Mouse (Mus musculus): ENCODE data around the gene Mcrip1.
"Not testable (repeated sequence)": the region's sequence is repeated elsewhere in the genome, so short reads cannot be mapped to it uniquely, and the experiment has no call there.

The Mcrip1 gene

GRCm38 (mm10) chr11:120575046-120575445, 25.5 kb upstream of the Mcrip1 start:
- no peak for DNase-seq

GRCm38 (mm10) chr11:120574278-120574600, 24.7 kb upstream of the Mcrip1 start:
- DNase-seq, result no peak

DNA sequence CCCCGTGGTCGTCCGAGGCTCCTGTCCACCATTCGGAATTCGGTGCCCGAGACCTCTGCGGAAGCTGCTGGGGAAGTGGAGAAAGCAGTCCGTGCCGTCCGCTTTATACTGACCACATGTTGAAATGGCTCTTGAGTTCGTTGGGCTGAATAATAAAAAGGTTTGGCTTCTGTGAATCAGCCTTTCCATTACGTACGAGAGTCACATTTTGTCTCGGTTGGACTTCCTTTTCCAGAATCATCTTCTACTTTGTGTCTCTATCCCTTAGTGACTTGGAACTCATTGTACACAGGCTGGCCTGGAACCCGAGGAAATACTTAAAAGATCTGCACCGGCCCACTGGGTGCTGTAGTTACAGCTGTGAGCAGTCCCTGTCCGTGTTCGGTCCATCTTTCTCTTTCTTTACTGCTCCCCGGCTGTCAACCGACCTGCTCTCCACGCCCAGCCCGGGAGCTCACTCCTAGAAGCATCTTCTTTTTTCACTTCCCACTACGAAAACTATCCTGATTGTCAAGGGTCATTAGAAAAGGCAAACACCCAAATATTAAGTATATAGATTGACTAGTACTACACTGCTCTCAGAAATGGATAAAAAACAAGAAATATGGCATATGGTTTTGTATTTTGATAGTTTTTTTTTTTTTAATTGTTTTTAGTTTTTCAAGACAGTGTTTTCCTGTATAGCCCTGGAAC, 24.2 kb upstream of the Mcrip1 start:
- no peak for DNase-seq

DNA sequence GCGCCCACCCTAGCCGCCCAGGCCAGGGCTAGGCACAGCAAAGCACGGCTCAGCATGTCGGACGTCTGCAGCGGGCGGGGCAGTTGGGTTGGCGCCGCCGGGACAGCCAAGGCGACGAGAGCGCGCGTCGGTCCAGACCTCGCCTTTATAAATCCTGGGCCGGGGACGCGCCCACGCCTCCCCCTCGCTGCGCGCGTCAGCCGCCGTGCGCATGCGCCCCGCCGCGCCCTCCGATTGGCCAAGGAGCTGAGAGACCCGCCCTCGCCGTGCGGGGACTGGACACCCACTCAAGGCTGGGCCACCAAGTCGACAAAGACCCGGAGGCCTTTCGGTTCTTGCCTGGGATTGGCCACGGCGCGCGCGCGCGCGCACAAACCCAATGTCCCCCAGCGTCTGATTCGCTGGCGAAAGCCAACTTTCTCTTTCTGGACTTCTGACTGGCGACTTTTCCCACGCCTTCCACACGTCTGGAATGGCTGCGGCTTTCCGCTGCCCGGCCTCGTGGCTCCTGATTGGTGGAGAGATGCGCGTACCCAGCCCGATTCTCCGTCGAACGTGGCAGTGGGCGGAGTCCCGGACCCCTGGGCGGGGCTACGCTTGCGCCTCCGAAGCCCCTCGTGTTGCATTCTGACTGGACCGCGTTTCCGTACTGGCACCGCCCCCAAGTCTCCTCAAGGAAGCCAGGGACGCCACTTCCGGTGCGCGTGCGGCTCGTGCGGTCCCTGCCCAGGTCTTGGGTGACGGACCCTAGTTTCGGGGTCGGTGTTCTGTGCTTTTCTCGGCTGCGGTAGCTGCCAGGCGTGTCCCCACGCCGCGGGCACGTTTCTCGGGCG, 23.4 kb upstream of the Mcrip1 start, which contains the start of gene P4hb:
Gene P4hb, minus strand, starts transcription at position 502 of the 833 bp plus-strand sequence.
- DNase-seq, result peak; percentile 99

GRCm38 (mm10) chr11:120572417-120572751, 22.9 kb upstream of the Mcrip1 start:
- DNase-seq, result no peak

DNA sequence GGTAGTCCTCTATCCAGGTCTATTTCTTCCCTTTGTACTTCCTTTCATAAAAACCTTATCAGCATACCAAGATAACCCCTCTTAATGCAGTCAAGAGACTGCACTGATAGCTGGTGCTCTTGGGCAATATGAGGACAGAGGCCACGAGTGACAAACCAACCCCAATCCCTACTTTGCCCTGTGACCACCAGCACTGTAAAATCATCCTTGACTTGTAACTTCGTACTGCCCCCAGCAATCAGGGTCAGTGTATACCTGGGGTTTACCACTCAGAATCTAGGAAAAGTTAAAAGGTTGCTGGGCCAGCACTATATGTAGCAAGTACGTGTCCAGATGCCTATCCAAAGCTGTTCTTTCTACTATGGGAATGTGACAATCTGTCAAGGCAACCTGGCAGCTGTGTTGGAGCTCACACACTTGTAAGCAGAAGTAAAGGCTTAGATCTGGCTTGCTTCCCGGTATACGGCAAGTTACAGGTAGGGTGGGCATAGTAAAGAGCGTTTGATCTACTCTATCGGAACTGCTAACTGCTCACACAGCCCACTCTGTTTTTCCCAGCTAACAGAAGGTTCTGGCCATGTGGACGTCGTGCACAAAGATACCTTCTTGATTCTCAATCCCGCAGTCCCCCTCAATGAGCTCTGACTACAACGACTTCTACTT, 22.4 kb upstream of the Mcrip1 start:
- DNase-seq, result no peak

GRCm38 (mm10) chr11:120571122-120571521, 21.6 kb upstream of the Mcrip1 start:
- no peak for DNase-seq

DNA sequence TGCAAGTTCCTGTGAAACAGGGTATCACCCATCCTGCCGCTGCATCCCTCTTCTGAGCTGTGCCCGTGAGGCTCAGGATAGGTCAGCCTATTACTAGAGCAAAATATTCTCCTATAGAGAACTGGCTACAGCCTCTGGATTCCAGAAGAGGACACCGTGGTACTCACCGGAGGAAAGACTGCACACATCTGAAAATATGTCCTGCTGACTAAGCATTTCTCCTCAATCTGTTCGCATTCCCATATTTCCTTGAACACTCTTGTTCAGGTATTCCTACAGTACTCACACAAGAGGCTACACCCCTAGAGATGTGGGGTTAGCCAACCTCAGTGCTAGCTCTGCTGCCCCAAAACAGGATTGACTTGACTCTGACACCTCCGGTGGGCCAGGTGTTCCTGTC, 18.8 kb upstream of the Mcrip1 start:
- DNase-seq, result no peak

DNA sequence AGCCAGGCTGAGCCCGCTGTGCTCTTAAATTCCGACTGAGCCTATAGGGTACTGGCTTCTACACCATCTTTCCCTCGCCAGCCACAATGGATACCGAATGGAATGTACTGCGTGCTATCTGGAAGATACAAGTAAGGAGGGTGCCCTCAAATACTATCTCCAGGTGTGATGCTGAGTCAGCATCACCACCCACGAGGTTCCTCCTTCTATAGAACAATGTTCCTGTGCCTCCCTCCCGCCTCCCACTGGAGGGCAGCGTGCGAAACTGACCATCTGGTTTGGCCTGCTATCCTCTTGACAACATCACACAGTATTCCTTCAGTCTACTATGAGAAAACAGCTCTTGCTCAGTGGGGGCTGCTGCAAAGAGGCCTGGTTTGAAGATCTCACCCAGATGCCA, 15.6 kb upstream of the Mcrip1 start:
- no peak for DNase-seq

GRCm38 (mm10) chr11:120562949-120563348, 13.4 kb upstream of the Mcrip1 start:
- no peak for DNase-seq

DNA sequence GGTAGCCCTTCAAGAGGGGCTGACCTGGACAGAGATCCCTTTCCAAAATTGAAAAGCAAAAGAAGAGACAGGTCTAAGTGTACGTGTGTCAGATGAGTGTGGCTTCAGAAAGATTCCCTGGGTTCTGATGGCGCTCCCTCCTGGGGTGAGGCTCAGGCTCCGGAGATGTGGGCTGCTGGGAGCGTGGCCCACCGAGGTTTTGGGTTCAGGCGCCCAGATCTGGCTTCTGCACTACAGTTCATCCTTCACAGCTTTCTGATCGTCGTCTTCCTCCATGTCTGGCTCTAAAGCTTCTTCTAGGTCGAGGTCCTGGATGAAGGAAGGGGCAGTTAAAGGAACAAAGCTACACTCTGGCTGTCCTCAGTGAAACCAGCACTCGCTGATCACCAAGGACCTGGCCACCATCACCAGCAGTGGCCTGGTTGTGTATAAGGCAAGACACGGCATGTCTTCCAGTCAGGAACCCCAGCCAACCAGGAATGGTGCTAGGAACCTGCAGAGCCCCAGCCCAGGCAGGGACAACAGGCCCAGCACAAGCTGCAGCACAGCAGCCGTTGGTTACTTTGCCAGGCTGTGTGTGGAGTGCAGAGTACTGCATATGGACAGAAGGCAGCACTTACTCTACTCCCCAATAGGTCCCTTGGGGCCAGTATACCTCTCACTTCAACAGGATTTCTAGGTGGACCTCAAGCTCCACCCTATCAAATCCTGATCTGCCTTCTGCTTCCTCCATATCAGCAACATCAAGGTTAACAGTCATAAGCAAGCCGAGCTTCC, 11.6 kb upstream of the Mcrip1 start:
- DNase-seq, result no peak

DNA sequence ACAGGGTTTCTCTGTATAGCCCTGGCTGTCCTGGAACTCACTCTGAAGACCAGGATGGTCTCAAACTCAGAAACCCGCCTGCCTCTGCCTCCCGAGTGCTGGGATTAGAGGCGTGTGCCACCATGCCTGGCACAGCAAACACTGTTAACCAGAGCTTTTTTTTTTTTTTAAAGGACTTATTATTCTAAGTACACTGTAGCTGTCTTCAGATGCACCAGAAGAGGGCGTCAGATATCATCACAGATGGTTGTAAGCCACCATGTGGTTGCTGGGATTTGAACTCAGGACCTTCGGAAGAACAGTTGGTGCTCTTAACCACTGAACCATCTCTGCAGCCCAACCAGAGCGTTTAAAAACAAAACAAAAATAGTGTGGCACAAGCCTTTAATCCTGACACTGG, 9.3 kb upstream of the Mcrip1 start:
- not testable (repeated sequence) for DNase-seq

- DNase-seq, result no peak
Measured at GRCm38 (mm10) chr11:120555260-120555659, 5.7 kb upstream of the Mcrip1 start.

DNA sequence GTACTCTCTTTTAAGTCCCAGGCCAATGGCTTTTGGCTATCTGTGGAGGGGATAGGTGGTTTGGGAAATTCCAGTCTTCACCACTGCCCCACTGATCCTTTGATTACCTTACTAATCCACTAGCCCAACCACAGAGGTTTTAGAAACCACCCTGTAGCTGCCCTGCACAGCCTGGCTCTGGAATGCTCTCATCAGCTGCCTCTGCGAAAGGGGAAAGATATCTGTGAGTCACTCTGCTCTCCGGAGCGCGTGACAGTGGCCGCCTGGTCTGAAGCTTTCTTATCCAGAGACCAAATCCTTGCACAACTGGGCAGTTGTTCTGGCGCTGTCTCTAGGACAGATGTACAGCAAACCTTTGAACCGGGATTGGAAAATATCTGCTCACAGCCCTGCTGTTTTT, 5.3 kb upstream of the Mcrip1 start:
- DNase-seq, result no peak

DNA sequence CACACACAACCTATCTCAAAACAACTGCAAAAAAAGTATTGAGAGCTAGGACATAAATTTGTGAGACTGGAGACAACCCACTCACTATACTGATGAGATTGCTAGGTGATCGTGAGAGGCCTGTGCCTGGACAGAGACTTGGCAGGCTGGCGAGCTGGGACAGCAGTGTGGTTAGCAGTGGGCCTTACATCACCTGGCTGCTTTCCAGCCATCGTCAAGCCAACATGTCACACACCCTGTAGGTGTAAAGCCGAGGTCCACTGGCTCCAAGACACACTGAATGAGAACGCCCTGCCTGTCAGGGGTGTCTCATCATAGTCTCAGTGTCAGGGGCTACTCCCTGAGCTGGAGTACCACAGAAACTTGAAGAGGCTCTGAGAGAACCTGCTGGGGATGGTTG, 3.2 kb upstream of the Mcrip1 start:
- no peak for DNase-seq

DNA sequence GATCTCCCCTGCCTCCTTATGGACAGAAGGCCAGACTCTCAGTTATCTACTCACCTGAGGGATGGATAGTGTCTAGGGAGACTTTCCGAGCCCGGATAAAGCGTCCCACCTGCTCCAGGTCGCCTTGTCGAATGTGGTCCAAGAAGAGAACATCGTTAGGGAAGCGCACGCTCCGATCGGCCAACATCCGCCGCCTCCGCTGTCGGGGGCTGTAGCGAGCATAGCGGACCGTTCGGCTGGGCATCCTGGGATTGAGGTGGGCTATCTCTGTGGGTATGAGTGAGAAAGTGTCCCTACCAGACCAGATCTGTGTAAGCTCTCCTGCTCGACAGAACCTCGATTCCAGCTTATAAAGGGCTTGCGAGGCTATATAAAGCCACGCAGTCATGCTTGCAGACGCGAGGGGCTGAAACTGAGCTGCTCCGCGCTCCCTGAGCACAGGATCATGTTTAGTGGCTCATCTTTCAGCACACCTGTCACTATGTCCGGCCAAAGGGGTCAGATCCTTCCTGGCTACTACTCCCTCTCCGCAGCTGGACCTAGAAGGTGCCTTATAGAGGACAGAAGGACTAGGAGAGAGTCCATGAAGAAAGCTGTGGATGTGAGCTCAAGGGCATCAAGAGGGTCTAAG, 1.4 kb upstream of the Mcrip1 start, which contains the start of gene Ppp1r27:
Gene Ppp1r27, minus strand, starts transcription at position 323 of the 631 bp plus-strand sequence.
- no peak for DNase-seq

DNA sequence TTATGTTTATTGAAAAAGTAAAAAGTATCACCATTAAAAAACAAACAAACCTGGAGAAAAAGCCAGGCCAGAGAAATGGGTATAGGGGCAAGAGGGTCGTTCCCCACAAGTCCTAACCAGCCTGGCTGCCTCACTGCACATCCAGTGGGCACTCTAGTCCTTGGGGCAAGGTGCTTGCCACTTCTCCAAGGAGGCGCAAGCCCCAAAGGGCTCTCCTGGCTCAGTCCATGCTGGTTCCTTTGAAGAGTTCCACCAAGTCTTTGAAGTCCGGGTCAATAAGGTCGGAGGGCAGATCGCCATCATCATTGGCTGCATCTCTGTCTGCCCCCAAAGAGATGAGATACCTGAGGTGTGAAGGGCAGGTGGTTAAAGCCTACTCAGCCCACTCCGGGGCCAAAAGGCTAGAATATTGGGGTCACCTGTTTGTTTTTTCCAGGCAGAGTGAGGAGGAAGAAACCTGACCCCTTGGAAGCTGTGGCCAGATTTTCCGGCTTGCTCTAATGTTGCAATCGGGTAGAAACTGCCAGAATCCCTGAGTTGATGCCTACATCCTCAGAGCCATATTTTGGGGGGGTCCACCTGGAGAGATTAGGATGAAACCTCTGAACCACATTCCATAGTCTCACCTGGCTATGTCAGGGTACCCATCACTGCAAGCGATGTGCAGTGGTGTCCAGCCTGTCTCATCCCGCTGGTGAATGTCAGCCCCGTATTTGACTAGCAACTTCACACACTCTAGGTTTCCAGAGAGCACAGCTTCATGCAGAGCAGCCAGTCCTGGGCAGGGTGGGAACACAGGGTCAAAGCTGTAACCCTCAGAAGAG, 671 bp upstream of the Mcrip1 start:
- no peak for DNase-seq

GRCm38 (mm10) chr11:120548786-120549167, 750 bp downstream of the Mcrip1 start:
- no peak for DNase-seq

GRCm38 (mm10) chr11:120548214-120548613, 1.3 kb downstream of the Mcrip1 start:
- no peak for DNase-seq

- no peak for DNase-seq
Measured at GRCm38 (mm10) chr11:120547469-120547868, 2.1 kb downstream of the Mcrip1 start.

DNA sequence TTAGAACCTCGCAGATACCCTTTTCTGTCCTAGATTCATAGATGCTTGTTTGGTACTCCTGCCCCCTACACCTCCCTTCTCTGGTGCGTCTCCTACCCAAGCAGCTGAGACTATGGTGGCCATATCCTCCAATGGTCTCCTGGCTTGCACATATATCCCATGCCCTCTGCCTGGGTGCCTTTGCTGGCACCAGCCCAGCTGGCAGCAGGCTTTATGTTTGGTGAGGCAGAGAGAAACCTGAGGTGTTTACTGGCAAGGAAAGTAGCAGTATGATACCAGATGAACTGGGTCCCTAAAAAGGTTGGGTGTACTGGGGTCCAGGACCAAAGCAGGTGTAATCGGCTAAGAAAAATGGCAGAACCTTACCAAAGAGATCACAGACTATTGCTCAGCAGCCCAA, 3.6 kb downstream of the Mcrip1 start:
- no peak for DNase-seq

DNA sequence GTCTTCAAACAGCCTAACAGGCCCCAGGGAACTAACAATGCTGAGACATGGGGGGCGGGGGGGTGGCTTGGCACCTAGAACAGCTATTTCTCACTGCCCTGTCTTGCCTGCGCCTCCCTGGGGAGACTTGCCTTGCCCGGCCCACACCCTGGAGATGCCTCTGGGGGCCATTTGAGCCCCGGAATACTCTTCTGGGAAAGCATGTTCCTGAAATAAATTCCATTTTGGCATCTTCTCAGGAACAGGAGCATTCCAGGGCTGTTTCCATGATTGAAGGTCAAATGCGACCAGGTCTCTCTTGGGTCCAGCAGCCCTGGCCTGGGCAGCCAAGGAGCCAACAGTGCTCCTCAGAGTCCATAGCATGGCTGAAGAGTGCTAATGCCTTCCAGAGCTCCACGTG, 7.2 kb downstream of the Mcrip1 start:
- DNase-seq, result no peak
